ENCODE assay signal across 21 mouse cellular contexts in genomic region chr5:44187370-44187769, GRCm38 (mm10). TPM values are rescaled to one million over a fixed set of nuclear protein-coding genes. Genes with fewer than 3 reads are reported as not detected.
A peak's percentile ranks its signal among the peaks of the same experiment; 100 is the strongest.
DNase-seq lines count a peak whose midpoint lies in the region; ATAC-seq and TF ChIP-seq lines count a peak whose summit lies in the region.
"Had no signal": no experiment of that assay in that cellular context is flagged by ENCODE, and none has a peak within 500 bp of the region (broad histone marks: within the 10 kb centered on the region; RNA-seq: fewer than 3 reads in every experiment).

No protein-coding gene starts in this region.

- peaks cover 70% of the 10 kb centered on the region for H3K36me3 ChIP-seq in intestine, embryonic 14.5 days (ENCODE audit: control insufficient read depth, insufficient read depth, low read length)
- H3K36me3 ChIP-seq in intestine, postnatal 0 days (ENCODE audit: control insufficient read depth, insufficient read depth), result peaks cover 58% of the 10 kb centered on the region
- peaks cover 68% of the 10 kb centered on the region for H3K36me3 ChIP-seq in liver, adult 2 months (ENCODE audit: control insufficient read depth, insufficient read depth, low read length)
- peaks cover 39% of the 10 kb centered on the region for H3K36me3 ChIP-seq in liver, embryonic 11.5 days (ENCODE audit: control insufficient read depth, insufficient read depth, low read length)
- H3K36me3 ChIP-seq in liver, postnatal 0 days (replicated peaks; ENCODE audit: insufficient read depth, low read length), result peaks cover 84% of the 10 kb centered on the region

- peak; percentile 24 for DNase-seq in intestine, embryonic 14.5 days (ENCODE audit: low spot score)
- peak; percentile 70 for DNase-seq in liver, adult 2 months (ENCODE audit: extremely low read depth, low read depth, low spot score)
- DNase-seq in liver, embryonic 11.5 days (ENCODE audit: low spot score), result no peak
- no peak for DNase-seq in liver, postnatal 0 days
- no peak for DNase-seq in liver
- DNase-seq: adrenal gland, adult 2 months; adrenal gland, adult 8-10 months; adrenal gland, postnatal 10 days; adrenal gland, postnatal 14 days; adrenal gland, postnatal 25 days; adrenal gland, postnatal 36 days; B cell, adult 2 months; cerebellum, adult 11 months; cerebellum, adult 11-12 months; cerebellum, adult 18-20 months had no signal

- H3K79me2 ChIP-seq in liver, adult 2 months (ENCODE audit: control insufficient read depth, insufficient read depth, low read length), result no peaks in the 10 kb centered on the region

- H3K9ac ChIP-seq in intestine, embryonic 14.5 days (ENCODE audit: low read length), result no peak overlapping the region
- H3K9ac ChIP-seq in intestine, postnatal 0 days (ENCODE audit: low read depth, low read length), result no peak overlapping the region
- H3K9ac ChIP-seq in liver, adult 2 months (ENCODE audit: low read depth, low read length), result no peak overlapping the region
- no peak overlapping the region for H3K9ac ChIP-seq in liver, embryonic 11.5 days (ENCODE audit: low read depth, low read length)
- H3K9ac ChIP-seq in liver, postnatal 0 days (replicated peaks), result no peak overlapping the region

- H3K4me1 ChIP-seq in intestine, embryonic 14.5 days (replicated peaks; ENCODE audit: control insufficient read depth, insufficient read depth, low read length), result no peaks in the 10 kb centered on the region
- no peaks in the 10 kb centered on the region for H3K4me1 ChIP-seq in intestine, postnatal 0 days (replicated peaks; ENCODE audit: control insufficient read depth, insufficient read depth, low read length)
- no peaks in the 10 kb centered on the region for H3K4me1 ChIP-seq in liver, adult 2 months (ENCODE audit: control insufficient read depth, insufficient read depth, low read length)
- no peaks in the 10 kb centered on the region for H3K4me1 ChIP-seq in liver, embryonic 11.5 days (replicated peaks; ENCODE audit: control insufficient read depth, insufficient read depth, low read length)
- no peaks in the 10 kb centered on the region for H3K4me1 ChIP-seq in liver, postnatal 0 days (ENCODE audit: insufficient read depth)

- no peak overlapping the region for H3K4me2 ChIP-seq in intestine, embryonic 14.5 days (ENCODE audit: low read length)
- H3K4me2 ChIP-seq in intestine, postnatal 0 days (replicated peaks; ENCODE audit: low read depth), result no peak overlapping the region
- no peak overlapping the region for H3K4me2 ChIP-seq in liver, embryonic 11.5 days
- H3K4me2 ChIP-seq in liver, postnatal 0 days (ENCODE audit: low read depth, low read length), result no peak overlapping the region

- TF ChIP-seq EP300 in liver, postnatal 0 days (IDR thresholded peaks at IDR 0.05; ENCODE audit: low read depth), result no peak

- TF ChIP-seq POLR2A in liver, adult 2 months (IDR thresholded peaks at IDR 0.05; ENCODE audit: extremely low read depth, insufficient read depth, low read length), result no peak

- no peak overlapping the region for H3K27ac ChIP-seq in intestine, embryonic 14.5 days (ENCODE audit: low read depth)
- H3K27ac ChIP-seq in intestine, postnatal 0 days (ENCODE audit: low read depth, low read length), result no peak overlapping the region
- no peak overlapping the region for H3K27ac ChIP-seq in liver, adult 2 months (replicated peaks; ENCODE audit: insufficient read depth, low read depth, low read length)
- H3K27ac ChIP-seq in liver, embryonic 11.5 days (ENCODE audit: low read depth, low read length), result no peak overlapping the region
- no peak overlapping the region for H3K27ac ChIP-seq in liver, postnatal 0 days (ENCODE audit: low read depth)

- no peaks in the 10 kb centered on the region for H3K9me3 ChIP-seq in intestine, embryonic 14.5 days (ENCODE audit: control insufficient read depth, low read length)
- H3K9me3 ChIP-seq in intestine, postnatal 0 days (ENCODE audit: control insufficient read depth), result no peaks in the 10 kb centered on the region
- no peaks in the 10 kb centered on the region for H3K9me3 ChIP-seq in liver, embryonic 11.5 days (ENCODE audit: control insufficient read depth, low read length)
- no peaks in the 10 kb centered on the region for H3K9me3 ChIP-seq in liver, postnatal 0 days (ENCODE audit: low read length)
- H3K9me3 ChIP-seq: G1E had no signal

- no peak for TF ChIP-seq CTCF in intestine, postnatal 0 days (IDR thresholded peaks at IDR 0.05; ENCODE audit: low read depth)
- TF ChIP-seq CTCF in liver, adult 2 months (IDR thresholded peaks at IDR 0.05; ENCODE audit: low read depth, low read length), result no peak
- no peak for TF ChIP-seq CTCF in liver, postnatal 0 days (IDR thresholded peaks at IDR 0.05; ENCODE audit: low read depth)

- no peak overlapping the region for H3K4me3 ChIP-seq in intestine, embryonic 14.5 days (ENCODE audit: low read depth, low read length)
- H3K4me3 ChIP-seq in intestine, postnatal 0 days (ENCODE audit: low read depth, low read length), result no peak overlapping the region
- no peak overlapping the region for H3K4me3 ChIP-seq in liver, adult 2 months (ENCODE audit: insufficient read depth, low read depth, low read length)
- no peak overlapping the region for H3K4me3 ChIP-seq in liver, embryonic 11.5 days (ENCODE audit: low read depth, low read length)
- no peak overlapping the region for H3K4me3 ChIP-seq in liver, postnatal 0 days (ENCODE audit: low read depth, low read length)

- H3K27me3 ChIP-seq in intestine, embryonic 14.5 days (replicated peaks; ENCODE audit: control insufficient read depth, insufficient read depth, low read length), result no peaks in the 10 kb centered on the region
- H3K27me3 ChIP-seq in intestine, postnatal 0 days (replicated peaks; ENCODE audit: control insufficient read depth, insufficient read depth, low read length), result no peaks in the 10 kb centered on the region
- no peaks in the 10 kb centered on the region for H3K27me3 ChIP-seq in liver, adult 2 months (ENCODE audit: control insufficient read depth, insufficient read depth, low read length)
- H3K27me3 ChIP-seq in liver, embryonic 11.5 days (replicated peaks; ENCODE audit: control insufficient read depth, insufficient read depth, low read length), result no peaks in the 10 kb centered on the region
- H3K27me3 ChIP-seq in liver, postnatal 0 days (ENCODE audit: insufficient read depth, low read length), result no peaks in the 10 kb centered on the region
- H3K27me3 ChIP-seq: CH12.LX, Patski had no signal

- no peak for ATAC-seq in intestine, embryonic 14.5 days (replicated peaks; ENCODE audit: low FRiP score, low TSS enrichment, low read depth)
- no peak for ATAC-seq in intestine, postnatal 0 days
- ATAC-seq in liver, embryonic 11.5 days (replicated peaks; ENCODE audit: low FRiP score), result no peak
- peak; percentile 72 for ATAC-seq in liver, postnatal 0 days
- ATAC-seq: activated CD4-positive, CD25-positive, alpha-beta regulatory T cell, adult 4 months; CD4-positive, CD25-positive, alpha-beta regulatory T cell, adult 4 months; Patski had no signal

RNA-seq across cellular contexts. Expression of gene Tapt1, which starts 39.1 kb away (rescaled TPM):
- 28.1 and 30.5 TPM in 2 replicates for polyA plus RNA-seq in intestine, embryonic 14.5 days (2014; fragmentation: Nextera tagmentation; extraction: Ambion mirVana)
- 14.1 TPM in 2 replicates for polyA plus RNA-seq in intestine, postnatal 0 days (2015; fragmentation: Nextera tagmentation; extraction: Ambion mirVana)
- 63.5 and 68.6 TPM in 2 replicates for total RNA-seq in liver, adult 2 months (2014; rRNA removed)
- 34.8 and 35.8 TPM in 2 replicates for polyA plus RNA-seq in liver, adult 2 months (2012; rRNA removed)
- polyA plus RNA-seq in liver, embryonic 11.5 days (2014; fragmentation: Nextera tagmentation; extraction: Ambion mirVana), result 49.7 and 51.0 TPM in 2 replicates
- 29.8 and 33.3 TPM in 2 replicates for polyA plus RNA-seq in liver, postnatal 0 days (2015; fragmentation: Nextera tagmentation; extraction: Ambion mirVana)

Comparison
In these comparisons a context has a peak if more than half of its experiments do, and no peak if none do; other contexts are left out.
1. DNase-seq: peak in intestine, embryonic 14.5 days (single experiment) and liver, adult 2 months (single experiment); none in liver, embryonic 11.5 days (single experiment), liver, postnatal 0 days (single experiment) and liver (single experiment).